Mouse (Mus musculus) embryonic fibroblast, embryonic 13.5 days (primary cell): ENCODE results near the gene Cxadr.

Experiments used
- CTCF ChIP-seq: IDR thresholded peaks from 2 replicates; pipeline ENCODE4 v1.5.1; 2011; ENCODE audit warnings: mild to moderate bottlenecking, control low read depth, low read length, moderate library complexity, borderline replicate concordance; ENCODE audit not compliant: insufficient read depth
- POLR2A ChIP-seq: IDR thresholded peaks from 2 replicates; pipeline ENCODE4 v1.6.1; 2011; ENCODE audit warnings: low read depth, mild to moderate bottlenecking, control low read depth, low read length, moderate library complexity

DNA sequence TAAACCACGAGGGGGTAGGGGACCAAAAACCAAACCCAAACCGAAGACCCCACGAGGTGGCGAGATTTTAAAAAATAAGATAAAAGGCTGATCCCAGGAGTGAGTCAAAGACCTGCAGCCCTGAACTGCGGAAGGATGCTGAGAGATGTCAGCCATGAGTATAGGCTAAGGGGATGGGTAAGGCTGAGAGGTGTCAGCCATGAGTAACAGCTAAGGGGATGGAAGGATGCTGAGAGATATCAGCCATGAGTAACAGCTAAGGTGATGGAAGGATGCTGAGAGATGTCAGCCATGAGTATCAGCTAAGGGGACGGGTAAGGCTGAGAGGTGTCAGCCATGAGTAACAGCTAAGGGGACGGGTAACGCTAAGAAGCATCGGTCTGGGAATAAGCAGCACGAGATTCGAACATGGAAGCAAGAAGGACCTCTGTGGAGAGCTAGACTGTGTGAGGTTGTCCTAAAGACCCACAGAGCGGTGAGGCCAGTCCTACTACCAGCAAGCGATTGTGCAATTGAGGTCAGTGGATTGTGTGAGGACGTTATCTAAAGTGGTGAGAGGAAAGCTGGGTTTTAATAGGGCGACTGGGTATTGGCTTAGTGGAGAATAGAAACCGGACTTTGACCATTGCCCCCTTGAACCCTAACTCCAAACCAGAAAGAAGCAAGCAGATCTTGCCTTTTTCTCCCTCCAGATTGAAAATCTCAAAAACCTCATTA lies 6.3 kb downstream of the Cxadr start:
- TF ChIP-seq POLR2A (no peak), CTCF (no peak)
